Mouse (Mus musculus): ENCODE measurements around the gene Cux1. TPM values are rescaled to one million over a fixed set of nuclear protein-coding genes. Genes with fewer than 3 reads are reported as not detected.
A peak's percentile ranks its signal among the peaks of the same experiment; 100 is the strongest.

The Cux1 gene
- polyA plus RNA-seq, 2 experiments, result 39.0 to 64.3 TPM

DNA sequence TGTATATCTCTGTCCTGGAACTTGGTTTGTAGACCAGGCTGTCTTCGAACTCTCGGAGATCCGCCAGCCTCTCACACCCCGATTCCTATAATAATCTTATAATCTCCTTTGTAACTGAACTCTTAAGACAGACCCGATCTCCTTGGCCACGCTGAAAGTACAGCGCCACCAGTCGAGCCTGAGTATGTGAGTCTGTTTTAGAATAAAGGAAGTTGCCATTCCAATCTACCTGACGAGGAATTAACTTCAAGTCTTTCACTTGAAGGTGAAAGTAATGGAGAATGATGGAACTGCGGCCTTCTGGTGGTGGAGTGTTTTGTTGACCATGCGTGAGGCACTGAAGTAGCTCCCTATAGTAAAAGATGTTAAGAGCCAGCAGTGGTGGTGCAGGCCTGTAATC, 367.8 kb downstream of the Cux1 start:
- Histone ChIP-seq H3K9me3 (ENCODE audit: control insufficient read depth, low read length) (no peaks in the 10 kb centered on the region), H3K27me3 (ENCODE audit: control insufficient read depth, insufficient read depth, low read length) (no peaks in the 10 kb centered on the region), H3K4me3 (replicated peaks; ENCODE audit: low read length) (peak overlapping the region; percentile 69), H3K4me1 (ENCODE audit: control insufficient read depth, insufficient read depth, low read length) (peaks cover 5% of the 10 kb centered on the region), H3K27ac (replicated peaks; ENCODE audit: low read depth, low read length) (no peak overlapping the region), H3K36me3 (ENCODE audit: control insufficient read depth, insufficient read depth, low read length) (peaks cover 24% of the 10 kb centered on the region), H3K4me2 (replicated peaks; ENCODE audit: low read depth, low read length, severe bottlenecking) (peak overlapping the region; percentile 68), H3K9ac (ENCODE audit: low read depth, low read length, severe bottlenecking) (peak overlapping the region; percentile 9; the same call in 1 of the 2 replicates)
- TF ChIP-seq POLR2A (IDR thresholded peaks at IDR 0.05; ENCODE audit: borderline replicate concordance, extremely low read depth, insufficient read depth, insufficient read length), result no peak
- no peak for DNase-seq (ENCODE audit: low spot score)
- ATAC-seq (ENCODE audit: low FRiP score, low read depth), result no peak
- WGBS, result 33% methylated on average over 11 of the region's 11 CpGs

DNA sequence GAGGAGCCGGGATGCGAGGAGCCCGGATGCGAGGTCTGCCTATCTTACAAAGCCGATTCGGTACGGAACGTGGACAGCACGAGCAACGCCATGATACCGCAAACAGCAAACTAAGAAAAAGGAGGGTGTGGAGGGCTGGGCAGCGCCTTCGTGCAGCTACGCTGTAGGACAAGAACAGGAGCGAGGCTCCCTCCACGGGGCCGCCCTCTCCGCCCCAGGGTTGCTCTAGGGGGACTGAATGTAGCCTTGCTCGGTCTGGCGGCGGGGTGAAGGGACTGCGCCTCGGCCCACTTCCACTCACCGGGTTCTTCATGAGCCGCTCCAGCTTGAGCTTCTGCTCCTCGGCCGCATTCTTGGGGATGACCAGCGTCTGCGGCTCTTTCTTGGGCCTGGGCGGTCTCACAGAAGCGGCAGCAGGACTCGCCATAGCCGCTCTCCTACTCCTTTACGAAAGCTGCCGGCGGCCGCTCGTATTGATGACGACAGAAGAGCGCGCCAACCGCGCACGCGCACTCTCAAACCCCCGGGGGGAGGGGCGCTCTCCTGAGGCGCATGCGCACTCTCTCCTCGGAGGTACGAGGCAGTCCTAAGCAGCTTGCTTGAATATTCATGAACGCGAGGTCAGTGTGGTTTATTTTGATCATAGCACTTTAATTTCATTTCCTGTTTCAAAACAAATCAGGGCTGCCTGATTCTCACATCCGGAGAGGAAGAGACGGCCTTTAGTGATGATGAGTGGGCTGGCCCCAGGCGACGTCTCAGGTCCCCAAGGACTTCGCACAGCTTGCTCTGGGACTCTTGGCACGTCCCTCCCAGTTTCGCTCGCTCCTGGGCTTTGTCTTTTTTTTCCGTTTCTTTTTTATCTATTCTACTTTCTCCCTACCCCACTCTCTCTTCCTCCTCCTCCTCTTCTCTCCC, 368.6 kb downstream of the Cux1 start, which contains the start of gene Prkrip1:
Gene Prkrip1 (minus strand): TSS at position 490 of the 918 bp plus-strand sequence.
- Histone ChIP-seq H3K4me1 (ENCODE audit: control insufficient read depth, insufficient read depth, low read length) (peaks cover 5% of the 10 kb centered on the region), H3K4me3 (replicated peaks; ENCODE audit: low read length) (peak within 1 kb of the TSS; percentile 69), H3K4me2 (replicated peaks; ENCODE audit: low read depth, low read length, severe bottlenecking) (peak within 1 kb of the TSS; percentile 68), H3K9me3 (ENCODE audit: control insufficient read depth, low read length) (no peaks in the 10 kb centered on the region), H3K27ac (replicated peaks; ENCODE audit: low read depth, low read length) (peak within 1 kb of the TSS; percentile 53), H3K27me3 (ENCODE audit: control insufficient read depth, insufficient read depth, low read length) (no peaks in the 10 kb centered on the region), H3K9ac (ENCODE audit: low read depth, low read length, severe bottlenecking) (peak within 1 kb of the TSS; percentile 74), H3K36me3 (ENCODE audit: control insufficient read depth, insufficient read depth, low read length) (peaks cover 32% of the 10 kb centered on the region)
- TF ChIP-seq POLR2A (IDR thresholded peaks at IDR 0.05; ENCODE audit: borderline replicate concordance, extremely low read depth, insufficient read depth, insufficient read length), result peak; percentile 46; the same call in 1 of the 2 replicates
- under 1% methylated on average over 56 of the region's 62 CpGs for WGBS
- ATAC-seq (ENCODE audit: low FRiP score, low read depth), result peak; percentile 91
- peak; percentile 96 for DNase-seq (ENCODE audit: low spot score)

Small RNA genes within 50 kb of the gene (microRNA-seq; reads per million reads assigned to microRNA genes)
- gene Mir721, result not detected

Other genes starting within 250 kb of the Cux1 start
- not detected in 2 replicates for gene Myl10, start 125.7 kb upstream of the Cux1 start, polyA plus RNA-seq (2012; rRNA removed)
- not detected in 2 replicates for gene Myl10, start 125.7 kb upstream of the Cux1 start, polyA plus RNA-seq (2014; fragmentation: Nextera tagmentation; extraction: Ambion mirVana)